Mouse (Mus musculus): Measurements from ENCODE around the gene Dtd1.

DNA sequence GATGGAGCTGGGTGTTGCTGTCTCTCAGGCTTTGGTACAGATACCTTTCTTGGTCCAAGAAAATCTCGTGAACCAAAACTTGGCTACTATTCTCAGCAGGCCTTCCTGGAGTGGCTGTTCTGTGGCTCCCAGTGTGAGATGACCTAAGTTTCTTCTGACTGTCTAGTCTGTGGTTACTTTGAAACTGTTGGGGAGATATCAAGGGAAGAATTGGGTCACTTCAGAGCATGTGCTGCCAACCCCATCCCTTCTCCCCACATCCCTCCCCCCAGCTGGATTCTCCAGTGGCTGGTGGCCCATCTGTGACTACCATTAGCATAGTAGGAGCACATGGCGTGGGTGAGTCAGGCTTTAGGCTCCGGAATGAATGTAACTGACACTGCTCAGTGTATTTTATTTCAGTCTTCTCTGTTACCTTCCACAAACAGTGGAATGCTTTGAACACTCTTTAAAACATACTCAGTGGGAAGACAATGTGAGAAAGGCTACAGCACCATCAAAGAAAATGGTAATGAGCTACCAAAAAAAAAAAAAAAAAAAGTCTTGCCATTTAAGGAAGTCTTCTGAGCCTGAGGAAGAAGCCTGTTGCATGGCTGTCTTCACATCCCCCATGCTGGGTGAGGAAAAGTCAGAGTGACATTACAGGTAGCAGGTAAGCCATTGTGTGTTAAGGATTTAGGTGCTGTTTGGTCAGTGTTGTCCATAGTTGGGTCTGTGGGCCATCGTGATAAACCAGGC lies 146.5 kb downstream of the Dtd1 start:
- TF ChIP-seq CTCF (IDR thresholded peaks at IDR 0.05; ENCODE audit: insufficient read depth, low read depth, low read length) (no peak), POLR2A (IDR thresholded peaks at IDR 0.05; ENCODE audit: insufficient read depth, low read depth, low read length) (no peak)

Data from olfactory bulb, adult 2 months (tissue).